Mouse (Mus musculus) forebrain, embryonic 13.5 days (tissue): ENCODE results near the gene Tspan9. TPM values are rescaled to one million over a fixed set of nuclear protein-coding genes. Genes with fewer than 3 reads are reported as not detected.

Experiments
- ATAC-seq: fragments of 200-750 bp; cut with Nextera tagmentation; 2 replicates; pipeline ENCODE4 v1.8.0; 2017
- H3K27ac ChIP-seq: fragments of 300-500 bp; sonication (generic); 2 replicates; pipeline ENCODE4 v1.5.1; 2015; ENCODE audit warnings: inconsistent platforms, mild to moderate bottlenecking, moderate library complexity
- H3K27me3 ChIP-seq: fragments of 300-500 bp; sonication (generic); 2 replicates; pipeline ENCODE4 v1.6.1; 2015; ENCODE audit warnings: mild to moderate bottlenecking, inconsistent platforms
- H3K36me3 ChIP-seq: fragments of 300-500 bp; sonication (generic); 2 replicates; pipeline ENCODE4 v1.6.1; 2015; ENCODE audit warnings: mild to moderate bottlenecking, inconsistent platforms; ENCODE audit not compliant: poor library complexity, severe bottlenecking
- H3K4me1 ChIP-seq: fragments of 300-500 bp; sonication (generic); 2 replicates; pipeline ENCODE4 v1.6.1; 2015; ENCODE audit warnings: inconsistent platforms
- H3K4me2 ChIP-seq: fragments of 300-500 bp; sonication (generic); 2 replicates; pipeline ENCODE4 v1.6.1; 2015; ENCODE audit warnings: inconsistent platforms, mild to moderate bottlenecking, moderate library complexity
- H3K4me3 ChIP-seq: fragments of 300-500 bp; sonication (generic); 2 replicates; pipeline ENCODE4 v1.5.1; 2015; ENCODE audit warnings: mild to moderate bottlenecking, inconsistent platforms
- H3K9ac ChIP-seq: fragments of 300-500 bp; sonication (generic); 2 replicates; pipeline ENCODE4 v1.6.1; 2015; ENCODE audit warnings: mild to moderate bottlenecking, inconsistent platforms
- H3K9me3 ChIP-seq: fragments of 300-500 bp; sonication (generic); replicated peaks from 2 replicates; pipeline ENCODE4 v1.6.1; 2016; ENCODE audit warnings: inconsistent platforms
- WGBS: fragments of 180-500 bp; shearing (Covaris S2); methylation state at CpG from one replicate; pipeline ENCODE4 v1.1.7; 2015; 5-methylcytosine and 5-hydroxymethylcytosine counted together
- polyA plus RNA-seq: library from polyadenylated mRNA; unstranded; fragments of >200 nt; fragmentation: Nextera tagmentation; extraction: Ambion mirVana; gene quantifications from 2 replicates; pipeline ENCODE4 v1.2.1, GENCODE M21; 2015

Tspan9 gene
- polyA plus RNA-seq, 1 experiment from 2014 or later = 20.6 TPM

GRCm38 (mm10) chr6:128011781-128012180 is 131.6 kb downstream of the Tspan9 start:
- no peak overlapping the region for H3K4me3 ChIP-seq
- WGBS = 74% methylated on average over 17 of the region's 17 CpGs

DNA sequence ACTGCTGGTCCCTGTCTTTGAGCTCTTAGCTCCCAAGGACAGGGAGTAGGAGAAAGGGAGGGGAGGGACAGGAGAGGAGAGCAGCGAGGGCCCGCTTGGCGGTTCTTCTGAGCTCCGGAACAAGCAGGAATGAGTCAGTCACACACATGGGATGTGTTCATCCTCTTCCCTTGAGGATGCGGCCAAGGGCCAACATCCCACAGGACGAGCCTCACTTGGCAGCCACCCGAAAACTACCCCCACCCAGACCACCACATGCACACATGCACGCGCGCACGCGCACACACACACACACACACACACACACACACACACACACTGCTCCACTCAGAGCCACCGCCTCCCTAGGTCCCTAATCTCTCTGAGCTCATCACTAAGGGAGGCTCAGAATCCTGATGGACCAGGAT is 132.3 kb downstream of the Tspan9 start:
- WGBS = 78% methylated on average over 13 of the region's 13 CpGs

More at GRCm38 (mm10) chr6:128011781-128012180, 131.6 kb downstream of the Tspan9 start:
- Histone ChIP-seq H3K9ac (0 out of 2 replicates have a peak overlapping the region, but pooled peaks have one; percentile 21), H3K27ac (no peak overlapping the region), H3K4me2 (no peak overlapping the region), H3K36me3 (no peaks in the 10 kb centered on the region), H3K4me1 (peaks cover 27% of the 10 kb centered on the region), H3K27me3 (0 out of 2 replicates have a peak, but pooled peaks cover 5% of the 10 kb centered on the region), H3K9me3 (no peaks in the 10 kb centered on the region)
- ATAC-seq = no peak

DNA sequence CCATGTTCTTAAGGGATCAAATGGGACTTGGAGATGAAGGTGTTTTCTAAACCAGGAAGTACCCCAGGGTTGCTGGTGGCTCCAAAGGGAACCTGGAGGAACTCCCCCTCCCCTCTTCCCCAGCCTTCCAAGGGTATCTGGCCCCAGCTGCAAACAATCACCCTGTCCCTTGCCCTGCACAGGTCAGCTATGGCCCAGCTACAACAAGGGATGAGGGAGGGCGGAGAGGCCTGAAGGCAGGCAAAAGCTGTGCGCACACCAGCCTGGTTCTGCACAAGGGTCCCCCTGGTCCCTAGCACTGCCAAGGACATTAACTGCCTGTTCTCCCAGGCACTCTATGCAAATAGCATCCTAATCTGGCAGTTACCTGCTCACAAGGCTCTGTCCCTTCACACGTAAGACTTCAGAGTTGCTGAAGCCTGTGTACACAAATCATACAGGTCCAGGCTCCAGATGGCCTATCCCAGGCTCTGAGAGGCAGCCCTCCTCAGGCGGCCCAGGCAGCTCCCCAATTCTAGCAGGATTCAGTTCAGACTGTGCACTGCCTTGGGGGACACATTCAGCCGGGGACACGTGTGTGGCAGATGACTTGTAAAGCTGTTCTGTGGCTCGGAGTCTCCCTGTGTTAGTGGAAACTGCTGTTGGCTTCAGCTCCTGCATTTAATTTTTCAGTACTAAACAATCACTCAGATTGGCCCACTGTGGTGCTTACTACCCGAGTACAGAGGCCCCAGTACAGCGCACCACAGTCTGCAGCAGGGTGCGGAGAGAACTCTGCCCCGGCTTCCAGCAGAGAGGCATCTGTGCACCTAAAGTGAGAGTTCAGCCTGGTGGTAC is 133.0 kb downstream of the Tspan9 start:
- no peak overlapping the region for H3K4me2 ChIP-seq
- H3K4me3 ChIP-seq = no peak overlapping the region
- peaks cover 30% of the 10 kb centered on the region for H3K4me1 ChIP-seq
- no peaks in the 10 kb centered on the region for H3K27me3 ChIP-seq
- 0 out of 2 replicates have a peak, but pooled peaks have one; percentile 28 for ATAC-seq
- H3K9me3 ChIP-seq = no peaks in the 10 kb centered on the region
- 64% methylated on average over 11 of the region's 11 CpGs for WGBS
- H3K27ac ChIP-seq = no peak overlapping the region
- H3K36me3 ChIP-seq = no peaks in the 10 kb centered on the region
- no peak overlapping the region for H3K9ac ChIP-seq

More for the DNA sequence above, 132.3 kb downstream of the Tspan9 start:
- Histone ChIP-seq H3K9me3 (no peaks in the 10 kb centered on the region), H3K9ac (no peak overlapping the region), H3K36me3 (no peaks in the 10 kb centered on the region), H3K27me3 (0 out of 2 replicates have a peak, but pooled peaks cover 5% of the 10 kb centered on the region), H3K4me2 (no peak overlapping the region), H3K4me3 (no peak overlapping the region), H3K27ac (no peak overlapping the region), H3K4me1 (peaks cover 34% of the 10 kb centered on the region)
- ATAC-seq = no peak

GRCm38 (mm10) chr6:128007982-128008562 is 135.3 kb downstream of the Tspan9 start:
- Histone ChIP-seq H3K27me3 (no peaks in the 10 kb centered on the region), H3K4me1 (peaks cover 36% of the 10 kb centered on the region), H3K36me3 (no peaks in the 10 kb centered on the region), H3K27ac (no peak overlapping the region), H3K4me3 (no peak overlapping the region), H3K9ac (no peak overlapping the region), H3K4me2 (no peak overlapping the region), H3K9me3 (no peaks in the 10 kb centered on the region)
- ATAC-seq = no peak
- WGBS = 76% methylated on average over 5 of the region's 5 CpGs

DNA sequence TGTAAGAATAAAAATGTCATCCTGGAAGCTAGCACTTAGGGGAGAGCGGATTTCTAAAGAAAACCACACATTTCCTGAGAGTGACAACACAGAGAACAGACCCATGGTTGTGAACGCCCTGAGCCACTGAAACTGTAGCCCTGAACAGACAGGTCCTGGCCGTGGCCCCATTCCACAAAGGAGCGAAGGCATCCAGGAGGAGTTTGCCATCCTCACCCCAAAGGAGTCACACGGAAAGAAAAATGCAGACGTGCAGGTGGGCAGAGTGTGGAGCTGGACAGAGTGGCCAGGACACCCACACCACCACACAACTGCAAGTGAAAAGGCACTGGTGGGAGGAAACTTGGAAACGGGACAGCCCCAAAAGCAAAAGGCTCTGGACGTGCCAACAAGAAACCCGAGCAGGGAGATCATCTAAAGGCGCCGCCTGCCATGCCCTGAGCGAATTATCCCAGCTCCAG is 136.1 kb downstream of the Tspan9 start:
- Histone ChIP-seq H3K27me3 (no peaks in the 10 kb centered on the region), H3K27ac (no peak overlapping the region), H3K9ac (no peak overlapping the region), H3K4me1 (peaks cover 36% of the 10 kb centered on the region), H3K4me3 (no peak overlapping the region), H3K4me2 (no peak overlapping the region), H3K9me3 (no peaks in the 10 kb centered on the region), H3K36me3 (no peaks in the 10 kb centered on the region)
- 79% methylated on average over 12 of the region's 12 CpGs for WGBS
- ATAC-seq = no peak

- no peaks in the 10 kb centered on the region for H3K9me3 ChIP-seq
- no peaks in the 10 kb centered on the region for H3K36me3 ChIP-seq
- no peak overlapping the region for H3K4me3 ChIP-seq
- ATAC-seq = no peak; the same call in 1 of the 2 replicates
- no peak overlapping the region for H3K4me2 ChIP-seq
- no peak overlapping the region for H3K9ac ChIP-seq
- no peaks in the 10 kb centered on the region for H3K27me3 ChIP-seq
- peaks cover 36% of the 10 kb centered on the region for H3K4me1 ChIP-seq
- 52% methylated on average over 8 of the region's 8 CpGs for WGBS
- H3K27ac ChIP-seq = no peak overlapping the region
These were observed 137.2 kb downstream of the Tspan9 start for GRCm38 (mm10) chr6:128006156-128006555.

DNA sequence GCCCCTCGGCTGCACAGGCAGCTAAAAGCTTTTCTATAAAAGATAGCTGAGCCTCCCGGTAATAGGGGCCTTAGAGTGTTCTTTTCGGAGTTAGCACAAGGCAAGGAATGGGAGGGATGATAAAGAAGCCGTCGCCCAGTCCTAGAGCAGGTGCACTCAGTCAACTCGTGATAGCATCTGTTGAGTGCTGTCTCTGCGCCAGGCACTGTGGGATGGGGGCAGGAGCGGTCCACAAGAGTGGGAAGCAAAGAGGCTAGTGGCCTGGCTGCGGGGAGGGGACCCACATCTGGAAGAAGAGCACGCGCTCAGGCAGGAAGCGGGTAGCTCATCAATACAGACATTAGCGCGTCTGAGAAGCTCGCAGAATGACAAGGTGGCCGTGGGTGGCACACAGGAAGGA is 138.8 kb downstream of the Tspan9 start:
- Histone ChIP-seq H3K4me2 (no peak overlapping the region), H3K9ac (no peak overlapping the region), H3K27ac (no peak overlapping the region), H3K36me3 (no peaks in the 10 kb centered on the region), H3K4me1 (peaks cover 26% of the 10 kb centered on the region), H3K4me3 (no peak overlapping the region), H3K9me3 (no peaks in the 10 kb centered on the region), H3K27me3 (no peaks in the 10 kb centered on the region)
- 79% methylated on average over 16 of the region's 16 CpGs for WGBS
- ATAC-seq = no peak

DNA sequence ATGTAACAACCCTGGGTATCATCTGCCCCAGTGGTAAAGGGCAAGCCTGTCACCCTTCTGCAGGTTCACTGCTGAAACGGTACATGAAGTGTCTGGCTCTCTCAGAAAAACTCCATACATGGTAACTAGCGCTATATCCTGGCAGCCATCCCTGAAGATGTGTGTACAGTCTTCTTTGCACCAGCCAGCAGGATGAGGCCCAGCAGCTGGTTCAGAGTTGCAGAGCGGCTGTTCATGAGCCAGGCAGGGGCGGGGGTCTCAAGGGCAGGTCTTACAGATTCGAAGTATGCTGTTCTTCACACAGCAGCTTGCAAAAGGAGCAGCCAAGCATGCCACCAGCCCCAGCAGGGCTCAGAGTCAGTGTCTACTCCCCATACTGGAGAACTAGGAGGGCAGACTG is 139.9 kb downstream of the Tspan9 start:
- H3K9ac ChIP-seq = no peak overlapping the region
- H3K4me3 ChIP-seq = no peak overlapping the region
- no peak for ATAC-seq
- H3K9me3 ChIP-seq = no peaks in the 10 kb centered on the region
- no peak overlapping the region for H3K4me2 ChIP-seq
- H3K4me1 ChIP-seq = peaks cover 31% of the 10 kb centered on the region
- WGBS = 60% methylated on average over 5 of the region's 5 CpGs
- no peaks in the 10 kb centered on the region for H3K27me3 ChIP-seq
- H3K27ac ChIP-seq = no peak overlapping the region
- H3K36me3 ChIP-seq = no peaks in the 10 kb centered on the region

DNA sequence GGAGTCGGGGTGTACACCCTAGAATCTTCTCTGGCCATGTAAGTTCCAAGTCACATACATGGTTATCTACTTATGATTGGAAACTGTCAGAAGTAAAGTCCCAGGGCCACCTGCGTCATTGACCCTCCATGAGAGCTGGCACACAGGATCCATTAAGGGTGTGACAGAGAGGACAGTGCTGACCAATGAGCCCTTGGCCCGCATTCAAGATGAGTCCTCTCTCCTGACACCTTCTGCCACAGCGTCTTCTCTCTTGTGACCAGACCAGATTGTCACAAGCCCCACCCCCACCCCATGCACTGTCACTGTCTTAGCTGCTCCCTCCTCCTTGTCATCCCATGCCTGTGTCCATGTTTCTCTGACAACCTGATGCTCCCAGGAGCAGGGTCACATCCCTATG is 140.7 kb downstream of the Tspan9 start:
- Histone ChIP-seq H3K9ac (no peak overlapping the region), H3K27ac (no peak overlapping the region), H3K27me3 (no peaks in the 10 kb centered on the region), H3K4me3 (no peak overlapping the region), H3K4me2 (no peak overlapping the region), H3K9me3 (no peaks in the 10 kb centered on the region), H3K4me1 (peaks cover 31% of the 10 kb centered on the region), H3K36me3 (no peaks in the 10 kb centered on the region)
- WGBS = 87% methylated on average over 4 of the region's 4 CpGs
- no peak for ATAC-seq

- peaks cover 29% of the 10 kb centered on the region for H3K4me1 ChIP-seq
- no peak overlapping the region for H3K9ac ChIP-seq
- no peaks in the 10 kb centered on the region for H3K27me3 ChIP-seq
- H3K4me3 ChIP-seq = no peak overlapping the region
- no peaks in the 10 kb centered on the region for H3K9me3 ChIP-seq
- WGBS = 72% methylated on average over 10 of the region's 10 CpGs
- H3K4me2 ChIP-seq = no peak overlapping the region
- ATAC-seq = no peak
- H3K27ac ChIP-seq = no peak overlapping the region
- H3K36me3 ChIP-seq = no peaks in the 10 kb centered on the region
These were observed 141.3 kb downstream of the Tspan9 start for GRCm38 (mm10) chr6:128002104-128002503.

- H3K4me2 ChIP-seq = no peak overlapping the region
- H3K9ac ChIP-seq = no peak overlapping the region
- no peak overlapping the region for H3K4me3 ChIP-seq
- no peak for ATAC-seq
- H3K27ac ChIP-seq = no peak overlapping the region
- no peaks in the 10 kb centered on the region for H3K9me3 ChIP-seq
- 32% methylated on average over 1 of the region's 1 CpGs for WGBS
- no peaks in the 10 kb centered on the region for H3K36me3 ChIP-seq
- H3K4me1 ChIP-seq = peaks cover 27% of the 10 kb centered on the region
- H3K27me3 ChIP-seq = no peaks in the 10 kb centered on the region
These were observed 141.8 kb downstream of the Tspan9 start for GRCm38 (mm10) chr6:128001587-128001986.

DNA sequence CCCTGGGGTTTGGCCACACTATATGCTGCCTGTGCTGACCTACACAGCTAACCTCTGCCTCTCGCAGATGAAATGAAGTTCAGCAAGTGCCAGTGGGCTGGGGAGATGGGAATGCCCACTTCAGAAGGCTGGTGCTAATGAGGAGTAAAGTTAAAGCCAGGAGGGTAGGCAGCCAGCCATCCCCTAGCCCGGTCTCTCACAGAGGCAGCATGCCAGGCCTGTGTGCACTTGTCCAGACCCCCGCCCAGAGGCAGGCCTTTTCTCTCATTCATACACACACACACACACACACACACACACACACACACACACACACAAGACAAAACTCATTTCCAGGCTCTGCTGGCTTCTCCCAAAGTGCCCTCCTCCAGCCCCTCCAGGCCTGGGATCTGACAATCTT is 142.6 kb downstream of the Tspan9 start:
- WGBS = 77% methylated on average over 3 of the region's 3 CpGs
- Histone ChIP-seq H3K27me3 (no peaks in the 10 kb centered on the region), H3K4me3 (no peak overlapping the region), H3K9ac (no peak overlapping the region), H3K27ac (no peak overlapping the region), H3K9me3 (no peaks in the 10 kb centered on the region), H3K4me2 (no peak overlapping the region), H3K4me1 (peaks cover 21% of the 10 kb centered on the region), H3K36me3 (no peaks in the 10 kb centered on the region)
- ATAC-seq = no peak
